Mouse (Mus musculus) heart, embryonic 14.5 days (tissue): ENCODE measurements at regions not wholly inside any gene's neighbourhood (a gene's known extent, or its start where the extent isn't known, plus 50 kb on each side); places are given as distances from the start of the nearest gene placed in this dataset.
"Not testable (repeated sequence)": the region's sequence is repeated elsewhere in the genome, so short reads cannot be mapped to it uniquely, and the experiment has no call there.

Source experiments
- ATAC-seq: fragments of 200-750 bp; cut with Nextera tagmentation; 2 replicates; pipeline ENCODE4 v1.8.0; 2017; ENCODE audit warnings: low read depth, moderate TSS enrichment; ENCODE audit not compliant: insufficient number of reproducible peaks, insufficient read depth, low FRiP score
- H3K27ac ChIP-seq, 2 experiments: fragments of 200-500 bp in 1 of 2; fragments of 300-500 bp in 1 of 2; sonication (generic) in 1 of 2; replicated peaks in 1 of 2; 2 replicates each; pipeline ENCODE4 v1.5.1; 2012 to 2014; ENCODE audit warnings: low read depth in 2 of 2, low read length in 2 of 2, control low read depth in 1 of 2, mild to moderate bottlenecking in 1 of 2, mixed read lengths in 1 of 2; ENCODE audit not compliant: control insufficient read depth in 1 of 2, insufficient read depth in 1 of 2
- H3K27me3 ChIP-seq: fragments of 300-500 bp; sonication (generic); 2 replicates; pipeline ENCODE4 v1.6.1; 2014; ENCODE audit warnings: mild to moderate bottlenecking, low read length, control low read depth; ENCODE audit not compliant: control insufficient read depth, insufficient read depth
- H3K36me3 ChIP-seq: fragments of 300-500 bp; sonication (generic); 2 replicates; pipeline ENCODE4 v1.6.1; 2014; ENCODE audit warnings: mild to moderate bottlenecking, control low read depth, low read length, mixed read lengths; ENCODE audit not compliant: control insufficient read depth, insufficient read depth
- H3K4me1 ChIP-seq, 2 experiments: fragments of 200-500 bp in 1 of 2; fragments of 300-500 bp in 1 of 2; sonication (generic) in 1 of 2; 2 replicates each; pipeline ENCODE4 v1.6.1; 2012 to 2014; ENCODE audit warnings: low read length in 2 of 2, control low read depth in 1 of 2, mixed read lengths in 1 of 2; ENCODE audit not compliant: control insufficient read depth in 2 of 2, insufficient read depth in 2 of 2
- H3K4me2 ChIP-seq: fragments of 300-500 bp; sonication (generic); 2 replicates; pipeline ENCODE4 v1.6.1; 2014; ENCODE audit warnings: mild to moderate bottlenecking, low read length
- H3K4me3 ChIP-seq, 2 experiments: fragments of 200-500 bp in 1 of 2; fragments of 300-500 bp in 1 of 2; sonication (generic) in 1 of 2; 2 replicates each; pipeline ENCODE4 v1.5.1; 2012 to 2014; ENCODE audit warnings: low read length in 2 of 2, mild to moderate bottlenecking in 2 of 2, control low read depth in 1 of 2, low read depth in 1 of 2, moderate library complexity in 1 of 2; ENCODE audit not compliant: control insufficient read depth in 1 of 2, insufficient read depth in 1 of 2
- H3K9ac ChIP-seq: fragments of 300-500 bp; sonication (generic); 2 replicates; pipeline ENCODE4 v1.6.1; 2014; ENCODE audit warnings: mild to moderate bottlenecking, low read length
- H3K9me3 ChIP-seq: fragments of 300-500 bp; sonication (generic); 2 replicates; pipeline ENCODE4 v1.6.1; 2016; ENCODE audit warnings: low read length, control low read depth; ENCODE audit not compliant: control insufficient read depth
- WGBS: fragments of 180-500 bp; shearing (Covaris S2); extraction: QIAGEN DNeasy Blood & Tissue Kit; methylation state at CpG from one replicate; pipeline ENCODE4 v1.1.7; 2014; 5-methylcytosine and 5-hydroxymethylcytosine counted together

DNA sequence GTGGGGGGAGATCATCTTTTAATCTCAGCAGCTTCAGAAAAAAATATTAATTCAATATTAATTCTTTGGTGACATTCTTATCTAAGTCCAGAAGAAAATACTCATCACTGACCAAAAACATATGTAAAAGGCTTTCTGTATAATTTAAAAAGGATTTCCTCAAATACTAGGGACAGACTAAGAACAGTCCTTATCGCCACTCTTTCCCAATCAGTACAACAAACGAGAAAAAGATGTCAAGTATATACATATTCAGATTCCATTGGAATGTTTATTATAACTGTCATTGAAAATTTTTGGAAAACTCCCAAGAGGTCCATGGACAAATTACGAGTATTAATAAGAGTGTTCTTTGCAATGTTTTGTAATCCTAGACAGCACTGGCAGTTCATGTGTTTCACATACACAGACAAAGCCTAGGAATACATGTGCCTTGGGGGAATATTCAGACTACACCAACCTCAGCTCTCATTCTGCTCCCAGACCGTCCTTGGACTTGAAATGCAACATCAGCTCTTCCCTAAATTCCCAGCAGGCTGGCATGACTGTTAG is 270.4 kb upstream of the Dcbld2 start:
- H3K27me3 ChIP-seq: no peaks in the 10 kb centered on the region
- H3K4me2 ChIP-seq: no peak overlapping the region
- no peak overlapping the region for H3K4me3 ChIP-seq
- no peaks in the 10 kb centered on the region for H3K9me3 ChIP-seq
- WGBS: 68% methylated on average over 4 of the region's 4 CpGs
- no peak for ATAC-seq
- H3K9ac ChIP-seq: no peak overlapping the region
- no peak overlapping the region for H3K27ac ChIP-seq
- H3K36me3 ChIP-seq: no peaks in the 10 kb centered on the region
- no peaks in the 10 kb centered on the region for H3K4me1 ChIP-seq

DNA sequence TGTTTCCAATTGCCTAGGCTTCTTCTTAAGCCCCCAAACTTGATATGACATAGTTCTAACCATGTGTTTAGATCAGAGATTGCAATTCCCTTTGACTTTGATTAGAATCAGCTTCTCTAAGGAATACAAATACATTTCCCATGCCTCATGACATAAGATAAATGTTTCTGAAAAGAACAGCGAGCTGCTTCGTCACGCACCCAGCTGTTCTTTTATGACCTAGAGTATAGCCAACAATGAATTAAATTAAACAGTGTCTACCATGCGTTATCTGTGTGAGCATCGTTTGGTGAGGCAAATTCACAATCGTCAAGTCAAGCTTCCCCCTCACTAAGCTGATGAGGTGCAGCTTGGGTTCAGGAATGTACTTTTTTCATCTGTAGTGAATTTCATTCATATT is 261.8 kb upstream of the Dcbld2 start:
- H3K4me3 ChIP-seq: no peak overlapping the region
- no peak overlapping the region for H3K9ac ChIP-seq
- 80% methylated on average over 6 of the region's 6 CpGs for WGBS
- H3K4me2 ChIP-seq: no peak overlapping the region
- no peaks in the 10 kb centered on the region for H3K9me3 ChIP-seq
- no peak for ATAC-seq
- H3K27me3 ChIP-seq: no peaks in the 10 kb centered on the region
- no peaks in the 10 kb centered on the region for H3K36me3 ChIP-seq
- H3K4me1 ChIP-seq: no peaks in the 10 kb centered on the region
- no peak overlapping the region for H3K27ac ChIP-seq

DNA sequence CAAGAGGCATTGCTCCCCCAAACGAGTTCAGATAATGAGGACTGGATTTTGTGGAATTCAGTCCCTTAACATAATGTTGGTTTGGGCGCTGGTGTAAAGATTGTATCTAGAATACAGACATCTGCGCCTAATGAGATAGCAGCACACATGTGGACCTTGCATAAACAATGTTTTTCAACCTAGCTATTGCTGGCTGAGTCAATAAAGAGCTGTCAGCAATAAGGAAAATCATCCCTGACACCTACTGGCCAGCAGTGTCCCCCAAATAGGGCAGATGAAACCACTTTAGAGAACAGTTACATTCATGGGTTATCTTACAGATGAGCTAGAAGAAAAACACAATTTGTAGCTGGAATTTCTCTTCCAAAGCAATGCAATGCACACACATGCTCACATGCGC is 252.7 kb upstream of the Dcbld2 start:
- no peak overlapping the region for H3K9ac ChIP-seq
- H3K27ac ChIP-seq: no peak overlapping the region
- no peaks in the 10 kb centered on the region for H3K4me1 ChIP-seq
- H3K36me3 ChIP-seq: no peaks in the 10 kb centered on the region
- no peaks in the 10 kb centered on the region for H3K9me3 ChIP-seq
- no peaks in the 10 kb centered on the region for H3K27me3 ChIP-seq
- WGBS: 31% methylated on average over 4 of the region's 4 CpGs
- no peak for ATAC-seq
- H3K4me2 ChIP-seq: no peak overlapping the region
- H3K4me3 ChIP-seq: no peak overlapping the region

DNA sequence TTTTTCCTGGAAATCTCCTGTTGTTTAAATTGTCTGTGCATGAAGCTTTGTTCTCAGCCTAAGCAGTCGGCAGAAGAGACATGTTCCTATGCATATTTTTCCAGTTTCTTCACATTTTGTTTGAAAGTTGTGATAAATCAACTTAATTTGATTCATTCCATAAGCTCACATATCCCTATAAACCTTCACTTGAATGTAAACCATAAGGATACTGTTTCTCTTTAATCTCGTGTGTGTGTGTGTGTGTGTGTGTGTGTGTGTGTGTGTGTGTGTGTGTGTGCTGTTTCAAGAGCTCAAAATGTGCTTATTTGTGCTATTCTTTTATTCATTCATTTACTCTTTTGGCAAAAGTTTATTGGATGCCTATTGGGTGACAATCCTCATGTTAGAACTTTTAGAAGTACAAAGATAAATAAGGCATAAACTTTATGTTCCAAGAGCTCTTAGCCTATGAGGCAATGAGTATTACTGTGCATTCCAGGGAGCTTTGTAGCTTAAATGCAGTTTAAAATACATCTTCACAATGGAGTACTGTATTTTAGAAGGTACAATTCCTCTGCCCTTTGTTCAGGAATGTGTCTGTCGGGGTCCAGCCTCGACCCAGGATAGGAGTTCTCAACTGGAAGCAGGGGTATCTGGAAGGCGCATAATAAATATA is 229.4 kb upstream of the Dcbld2 start:
- WGBS: 58% methylated on average over 5 of the region's 5 CpGs
- H3K4me1 ChIP-seq: no peaks in the 10 kb centered on the region
- H3K27ac ChIP-seq: no peak overlapping the region
- ATAC-seq: no peak
- no peak overlapping the region for H3K4me2 ChIP-seq
- H3K4me3 ChIP-seq: no peak overlapping the region
- no peaks in the 10 kb centered on the region for H3K9me3 ChIP-seq
- no peaks in the 10 kb centered on the region for H3K27me3 ChIP-seq
- H3K36me3 ChIP-seq: no peaks in the 10 kb centered on the region
- no peak overlapping the region for H3K9ac ChIP-seq

DNA sequence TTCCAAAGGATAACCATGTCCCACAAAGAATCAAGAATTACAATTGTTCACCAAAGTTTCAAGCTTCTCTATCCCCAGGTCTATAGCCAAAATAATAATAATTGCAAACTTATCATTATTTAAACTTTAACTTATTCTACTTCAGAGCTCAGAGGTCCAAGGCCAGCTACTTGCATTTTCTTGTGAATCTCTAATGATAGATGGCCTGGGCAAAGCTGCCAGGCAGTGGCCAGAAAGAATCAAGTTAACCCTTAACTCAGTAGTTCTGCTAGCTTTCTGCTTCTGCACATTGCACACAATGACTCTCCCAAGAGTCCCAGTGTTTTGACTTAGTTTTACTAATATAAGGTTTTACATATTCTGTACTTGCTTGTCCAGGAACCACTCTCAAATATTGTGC is 228.3 kb upstream of the Dcbld2 start:
- not testable (repeated sequence) for H3K4me3 ChIP-seq, H3K36me3 ChIP-seq, H3K4me1 ChIP-seq, H3K27me3 ChIP-seq, H3K4me2 ChIP-seq, H3K9me3 ChIP-seq, H3K27ac ChIP-seq, H3K9ac ChIP-seq, ATAC-seq

DNA sequence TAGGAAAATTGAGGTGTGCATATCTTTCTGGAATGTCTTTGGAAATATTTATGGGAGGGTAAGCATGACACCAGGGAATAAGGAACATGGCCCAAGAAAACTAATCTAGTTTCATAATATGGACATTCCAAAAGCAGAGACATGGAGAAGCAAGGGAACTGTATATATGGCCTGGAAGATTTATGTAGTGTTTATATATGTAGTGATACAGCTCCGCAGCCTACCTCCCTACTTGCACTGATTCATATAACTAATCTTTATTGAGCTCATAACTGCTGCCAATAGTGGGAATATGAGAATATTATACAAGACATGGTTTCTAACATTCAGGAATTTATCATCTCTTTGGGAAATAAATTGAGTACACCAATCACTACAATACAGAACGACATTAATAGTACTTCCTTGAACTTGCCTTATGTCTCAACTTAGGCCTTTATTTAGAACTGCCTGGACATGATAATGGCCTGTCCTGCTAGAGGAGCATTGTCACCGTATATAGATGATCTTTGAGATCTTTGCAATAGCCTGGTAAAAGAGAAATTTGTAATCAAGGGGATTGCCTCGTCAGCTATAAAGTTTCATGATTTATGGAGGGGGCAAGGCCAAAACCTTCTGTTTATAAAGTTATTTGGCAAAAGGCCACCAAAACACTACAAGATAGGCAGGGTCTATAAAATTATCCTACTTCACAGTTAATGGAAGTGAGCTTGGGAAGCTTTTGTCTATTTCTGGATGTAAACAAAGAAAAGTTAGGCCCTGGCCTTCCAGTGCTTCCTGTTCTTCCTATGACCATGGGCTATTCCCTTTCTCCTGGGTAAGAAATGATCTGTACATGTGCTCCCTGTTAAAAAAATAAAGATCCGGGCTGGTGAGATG is 213.4 kb upstream of the Dcbld2 start:
- H3K27me3 ChIP-seq: no peaks in the 10 kb centered on the region
- H3K9ac ChIP-seq: no peak overlapping the region
- WGBS: 78% methylated on average over 5 of the region's 5 CpGs
- no peak overlapping the region for H3K4me3 ChIP-seq
- no peaks in the 10 kb centered on the region for H3K36me3 ChIP-seq
- H3K9me3 ChIP-seq: no peaks in the 10 kb centered on the region
- no peak overlapping the region for H3K27ac ChIP-seq
- ATAC-seq: no peak
- H3K4me2 ChIP-seq: no peak overlapping the region
- no peaks in the 10 kb centered on the region for H3K4me1 ChIP-seq

DNA sequence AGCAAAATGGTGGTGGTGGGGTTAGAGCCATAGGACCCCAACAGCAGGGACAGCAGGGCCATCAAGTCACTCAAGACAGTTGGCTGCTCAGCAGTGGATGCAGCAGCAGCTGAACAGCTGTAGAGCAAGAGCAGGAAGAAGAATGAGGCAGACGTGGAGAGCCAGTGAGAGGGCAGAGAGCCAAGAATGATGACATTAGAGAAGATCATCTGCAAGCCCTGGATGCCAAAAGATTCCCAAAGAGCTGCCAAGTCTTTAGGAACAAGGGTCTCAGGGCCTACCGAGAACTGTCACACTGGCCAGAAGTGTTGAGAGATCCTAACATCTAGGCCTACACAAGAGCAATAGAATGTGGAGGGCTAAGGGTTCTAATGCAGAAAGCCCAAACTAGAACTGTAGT is 196.4 kb upstream of the Dcbld2 start:
- Histone ChIP-seq H3K36me3 (no peaks in the 10 kb centered on the region), H3K27ac (peak overlapping the region in 1 of 2 experiments; percentile 38; a peak in 2 of 4 replicates), H3K4me2 (no peak overlapping the region), H3K4me3 (no peak overlapping the region), H3K27me3 (no peaks in the 10 kb centered on the region), H3K9me3 (no peaks in the 10 kb centered on the region), H3K9ac (no peak overlapping the region), H3K4me1 (no peaks in the 10 kb centered on the region)
- 48% methylated on average over 2 of the region's 2 CpGs for WGBS
- no peak for ATAC-seq
